Comparison of ENCODE assay signal across 23 mouse cellular contexts in genomic region chr4:103203646-103204045, GRCm38 (mm10). TPM values are rescaled to one million over a fixed set of nuclear protein-coding genes. Genes with fewer than 3 reads are reported as not detected.
DNase-seq lines count a peak whose midpoint lies in the region; ATAC-seq and TF ChIP-seq lines count a peak whose summit lies in the region.
"Had no signal": no experiment of that assay in that cellular context is flagged by ENCODE, and none has a peak within 500 bp of the region (broad histone marks: within the 10 kb centered on the region; RNA-seq: fewer than 3 reads in every experiment).

No protein-coding gene starts in this region.

- H3K36me3 ChIP-seq in forebrain, embryonic 14.5 days (ENCODE audit: control insufficient read depth, insufficient read depth, low read length) = peaks cover 31% of the 10 kb centered on the region; the same call in 1 of the 2 replicates
- no peaks in the 10 kb centered on the region; the same call in 1 of the 2 replicates for H3K36me3 ChIP-seq in forebrain, embryonic 11.5 days (ENCODE audit: control insufficient read depth, insufficient read depth, low read length)
- H3K36me3 ChIP-seq in hindbrain, postnatal 0 days (ENCODE audit: insufficient read depth, low read length) = peaks cover 22% of the 10 kb centered on the region
- H3K36me3 ChIP-seq in hindbrain, embryonic 10.5 days = peaks cover 76% of the 10 kb centered on the region

- no peaks in the 10 kb centered on the region for H3K9me3 ChIP-seq in forebrain, embryonic 14.5 days (replicated peaks; ENCODE audit: control insufficient read depth, low read length)
- no peaks in the 10 kb centered on the region for H3K9me3 ChIP-seq in forebrain, embryonic 11.5 days (ENCODE audit: control insufficient read depth, low read length)
- no peaks in the 10 kb centered on the region for H3K9me3 ChIP-seq in hindbrain, postnatal 0 days (ENCODE audit: low read length)
- H3K9me3 ChIP-seq in hindbrain, embryonic 10.5 days = no peaks in the 10 kb centered on the region
- H3K9me3 ChIP-seq: embryonic facial prominence, embryonic 12.5 days; embryonic facial prominence, embryonic 15.5 days; forebrain, embryonic 13.5 days; hindbrain, embryonic 13.5 days had no signal

- no peaks in the 10 kb centered on the region for H3K27me3 ChIP-seq in forebrain, embryonic 14.5 days (replicated peaks; ENCODE audit: control insufficient read depth, insufficient read depth, low read length)
- no peaks in the 10 kb centered on the region for H3K27me3 ChIP-seq in forebrain, embryonic 11.5 days (ENCODE audit: control insufficient read depth, insufficient read depth, low read length)
- no peaks in the 10 kb centered on the region for H3K27me3 ChIP-seq in hindbrain, postnatal 0 days (ENCODE audit: insufficient read depth, low read length)
- H3K27me3 ChIP-seq in hindbrain, embryonic 10.5 days (ENCODE audit: insufficient read depth, poor library complexity, severe bottlenecking) = no peaks in the 10 kb centered on the region
- H3K27me3 ChIP-seq: embryonic facial prominence, embryonic 12.5 days; embryonic facial prominence, embryonic 15.5 days; forebrain, embryonic 13.5 days; hindbrain, embryonic 13.5 days; Patski had no signal

- TF ChIP-seq POLR2A in brain, embryonic 14.5 days (IDR thresholded peaks at IDR 0.05; ENCODE audit: borderline replicate concordance, extremely low read depth, insufficient read depth, insufficient read length, poor library complexity, severe bottlenecking) = no peak

- no peak for ATAC-seq in forebrain, embryonic 14.5 days
- ATAC-seq in forebrain, embryonic 11.5 days (replicated peaks; ENCODE audit: low FRiP score) = no peak
- ATAC-seq in hindbrain, postnatal 0 days = no peak
- ATAC-seq: forebrain, embryonic 13.5 days; hindbrain, embryonic 16.5 days; inflammation-experienced regulatory T-cells, adult 6 months; Patski had no signal

- no peak overlapping the region for H3K4me3 ChIP-seq in forebrain, embryonic 14.5 days (ENCODE audit: low read depth, low read length)
- H3K4me3 ChIP-seq in forebrain, embryonic 11.5 days (ENCODE audit: low read depth, low read length) = no peak overlapping the region
- no peak overlapping the region for H3K4me3 ChIP-seq in hindbrain, postnatal 0 days (ENCODE audit: low read length)
- no peak overlapping the region for H3K4me3 ChIP-seq in hindbrain, embryonic 10.5 days
- H3K4me3 ChIP-seq in layer of hippocampus, adult 2 months = no peak overlapping the region
- H3K4me3 ChIP-seq: embryonic facial prominence, embryonic 12.5 days; embryonic facial prominence, embryonic 15.5 days; forebrain, embryonic 13.5 days; heart, adult 2 months; hindbrain, embryonic 13.5 days had no signal

- 52% methylated on average over 2 of the region's 2 CpGs for WGBS in forebrain, embryonic 14.5 days
- WGBS in forebrain, embryonic 11.5 days = 86% methylated on average over 2 of the region's 2 CpGs
- WGBS in hindbrain, postnatal 0 days = 56% methylated on average over 2 of the region's 2 CpGs
- 93% methylated on average over 2 of the region's 2 CpGs for WGBS in hindbrain, embryonic 10.5 days

- no peak overlapping the region for H3K4me2 ChIP-seq in forebrain, embryonic 14.5 days (ENCODE audit: low read length)
- H3K4me2 ChIP-seq in forebrain, embryonic 11.5 days (ENCODE audit: low read depth, low read length, severe bottlenecking) = no peak overlapping the region
- no peak overlapping the region for H3K4me2 ChIP-seq in hindbrain, postnatal 0 days (ENCODE audit: low read depth, low read length)
- H3K4me2 ChIP-seq: embryonic facial prominence, embryonic 12.5 days; embryonic facial prominence, embryonic 15.5 days; forebrain, embryonic 13.5 days; heart, embryonic 11.5 days; hindbrain, embryonic 13.5 days had no signal

- no peak for TF ChIP-seq CTCF in hindbrain, postnatal 0 days (IDR thresholded peaks at IDR 0.05; ENCODE audit: low read depth)
- TF ChIP-seq CTCF in layer of hippocampus, adult 2 months (conservative IDR thresholded peaks at IDR 0.05) = no peak
- no peak for TF ChIP-seq CTCF in brain, embryonic 14.5 days (IDR thresholded peaks at IDR 0.05; ENCODE audit: borderline replicate concordance, extremely low read depth, insufficient read depth, insufficient read length)

- peak; percentile 61 for DNase-seq in forebrain, embryonic 14.5 days (ENCODE audit: low spot score)
- DNase-seq in forebrain, embryonic 11.5 days (ENCODE audit: low spot score) = no peak
- DNase-seq in hindbrain, postnatal 0 days (ENCODE audit: low spot score) = peak; percentile 20
- DNase-seq in hindbrain, embryonic 10.5 days (ENCODE audit: low spot score) = no peak
- DNase-seq in layer of hippocampus, adult 2 months (ENCODE audit: low spot score in 2 of 2) = no peak
- no peak for DNase-seq in layer of hippocampus, postnatal 25 days (ENCODE audit: extremely low spot score in 1 of 2, low spot score in 1 of 2)
- peak; percentile 60 for DNase-seq in brain, embryonic 14.5 days (ENCODE audit: low read depth)
- DNase-seq in right cerebral cortex, adult 18-20 months = no peak
- DNase-seq: adrenal gland, postnatal 14 days; cerebellum, adult 18-20 months; cerebellum, adult 9-10 months; cerebellum, postnatal 14 days; gastrocnemius, postnatal 25 days; heart, adult 2 months; kidney, adult 11 months had no signal

- H3K9ac ChIP-seq in forebrain, embryonic 14.5 days (ENCODE audit: low read length) = no peak overlapping the region
- no peak overlapping the region for H3K9ac ChIP-seq in forebrain, embryonic 11.5 days (ENCODE audit: low read length)
- no peak overlapping the region for H3K9ac ChIP-seq in hindbrain, postnatal 0 days (replicated peaks; ENCODE audit: low read length)
- H3K9ac ChIP-seq: embryonic facial prominence, embryonic 12.5 days; embryonic facial prominence, embryonic 15.5 days; forebrain, embryonic 13.5 days; hindbrain, embryonic 13.5 days had no signal

- H3K4me1 ChIP-seq in forebrain, embryonic 14.5 days (ENCODE audit: control insufficient read depth, insufficient read depth, low read length) = no peaks in the 10 kb centered on the region
- no peaks in the 10 kb centered on the region for H3K4me1 ChIP-seq in forebrain, embryonic 11.5 days (replicated peaks; ENCODE audit: control insufficient read depth, insufficient read depth, low read length)
- H3K4me1 ChIP-seq in hindbrain, postnatal 0 days (ENCODE audit: insufficient read depth, low read length) = no peaks in the 10 kb centered on the region
- H3K4me1 ChIP-seq in hindbrain, embryonic 10.5 days (replicated peaks) = no peaks in the 10 kb centered on the region
- H3K4me1 ChIP-seq: embryonic facial prominence, embryonic 12.5 days; embryonic facial prominence, embryonic 15.5 days; forebrain, embryonic 13.5 days; hindbrain, embryonic 13.5 days had no signal

- H3K27ac ChIP-seq in forebrain, embryonic 14.5 days (ENCODE audit: low read depth, low read length) = no peak overlapping the region
- H3K27ac ChIP-seq in forebrain, embryonic 11.5 days (ENCODE audit: low read depth, low read length) = no peak overlapping the region
- H3K27ac ChIP-seq in hindbrain, postnatal 0 days = no peak overlapping the region
- H3K27ac ChIP-seq in hindbrain, embryonic 10.5 days = no peak overlapping the region
- H3K27ac ChIP-seq in layer of hippocampus, adult 2 months = peak overlapping the region; percentile 75; the same call in 1 of the 2 replicates
- H3K27ac ChIP-seq: embryonic facial prominence, embryonic 12.5 days; embryonic facial prominence, embryonic 15.5 days; forebrain, embryonic 13.5 days; heart, adult 2 months; hindbrain, embryonic 13.5 days had no signal

RNA-seq across cellular contexts. Expression of gene Slc35d1, which starts 11.3 kb away (rescaled TPM):
- polyA plus RNA-seq in forebrain, embryonic 14.5 days (2014; fragmentation: Nextera tagmentation; extraction: Ambion mirVana) = 3.6 and 4.3 TPM in 2 replicates
- polyA plus RNA-seq in forebrain, embryonic 11.5 days (2014; fragmentation: Nextera tagmentation; extraction: Ambion mirVana) = 11.8 and 12.1 TPM in 2 replicates
- total RNA-seq in hindbrain, postnatal 0 days (2014; rRNA removed) = 4.0 and 4.9 TPM in 2 replicates
- 5.1 and 6.1 TPM in 2 replicates for polyA plus RNA-seq in hindbrain, postnatal 0 days (2015; fragmentation: Nextera tagmentation; extraction: Ambion mirVana)
- 8.0 and 10.2 TPM in 2 replicates for polyA plus RNA-seq in hindbrain, embryonic 10.5 days (2016; fragmentation: Nextera tagmentation; extraction: Ambion mirVana)
- total RNA-seq in layer of hippocampus, adult 2 months (2021) = 10 to 100 TPM; 11.4 to 12.2 TPM
- total RNA-seq in layer of hippocampus, postnatal 25 days (2021) = 10 to 100 TPM; 10.2 to 12.8 TPM
- 6.4 and 8.4 TPM in 2 replicates for polyA plus RNA-seq in brain, embryonic 14.5 days (2012; rRNA removed)

Comparison
In these comparisons a context has a peak if more than half of its experiments do, and no peak if none do; other contexts are left out.
1. DNase-seq: peak in forebrain, embryonic 14.5 days (single experiment), hindbrain, postnatal 0 days (single experiment) and brain, embryonic 14.5 days (single experiment); none in forebrain, embryonic 11.5 days (single experiment), hindbrain, embryonic 10.5 days (single experiment), layer of hippocampus, adult 2 months (0 of 2), layer of hippocampus, postnatal 25 days (0 of 2) and right cerebral cortex, adult 18-20 months (single experiment).